Mouse (Mus musculus) heart, adult 2 months (tissue): ENCODE measurements around the gene Aanat. TPM values are rescaled to one million over a fixed set of nuclear protein-coding genes. Genes with fewer than 3 reads are reported as not detected.

Source experiments
- DNase-seq, 2 experiments: peaks; one replicate each; pipeline ENCODE4 v3.0.0; 2021
- H3K27ac ChIP-seq: fragments of 200-600 bp; 2 replicates; pipeline ENCODE4 v1.8.1; 2022
- H3K27me3 ChIP-seq: fragments of 200-500 bp; 2 replicates; pipeline ENCODE4 v1.6.1; 2012; ENCODE audit warnings: mild to moderate bottlenecking, low read length, inconsistent platforms, mixed read lengths; ENCODE audit not compliant: control insufficient read depth, insufficient read depth
- H3K36me3 ChIP-seq: fragments of 200-500 bp; 2 replicates; pipeline ENCODE4 v1.6.1; 2012; ENCODE audit warnings: low read length, inconsistent platforms; ENCODE audit not compliant: control insufficient read depth, insufficient read depth
- H3K4me1 ChIP-seq: fragments of 200-500 bp; 2 replicates; pipeline ENCODE4 v1.6.1; 2011; ENCODE audit warnings: low read length; ENCODE audit not compliant: control insufficient read depth, insufficient read depth
- H3K4me3 ChIP-seq: fragments of 200-600 bp; 2 replicates; pipeline ENCODE4 v1.8.1; 2022
- H3K79me2 ChIP-seq: fragments of 200-500 bp; replicated peaks from 2 replicates; pipeline ENCODE4 v1.6.1; 2012; ENCODE audit warnings: mild to moderate bottlenecking, inconsistent platforms, low read length, moderate library complexity, mixed read lengths; ENCODE audit not compliant: control insufficient read depth, insufficient read depth
- H3K9ac ChIP-seq: fragments of 200-500 bp; 2 replicates; pipeline ENCODE4 v1.6.1; 2012; ENCODE audit warnings: low read depth, mild to moderate bottlenecking, control low read depth, inconsistent platforms, low read length, mixed read lengths
- CTCF ChIP-seq: fragments of 200-600 bp; IDR thresholded peaks from 2 replicates; pipeline ENCODE4 v1.8.1; 2022; ENCODE audit warnings: antibody characterized with exemption, mild to moderate bottlenecking, moderate library complexity
- EP300 ChIP-seq: fragments of 200-500 bp; IDR thresholded peaks from 2 replicates; pipeline ENCODE4 v1.6.1; 2011; ENCODE audit warnings: low read depth, low read length, control low read depth; ENCODE audit not compliant: insufficient read depth
- POLR2A ChIP-seq: fragments of 200-500 bp; IDR thresholded peaks from 2 replicates; pipeline ENCODE4 v1.6.1; 2011; ENCODE audit warnings: mild to moderate bottlenecking, low read depth, low read length, control low read depth; ENCODE audit not compliant: insufficient read depth
- WGBS: fragments of 180-500 bp; shearing (Covaris S2); methylation state at CpG from one replicate; pipeline ENCODE4 v1.1.7; 2018; 5-methylcytosine and 5-hydroxymethylcytosine counted together
- intact Hi-C: fragments of 180-260 bp; cut with DNase I; formaldehyde crosslinking; loops from one replicate; pipeline ENCODE4 v1.15.1; 2025
- polyA plus RNA-seq: library from polyadenylated mRNA; depleted of rRNA; stranded (reverse); fragments of >200 nt; gene quantifications from 2 replicates; pipeline ENCODE4 v1.2.3, GENCODE M21; 2012
- total RNA-seq, 2 experiments: library from RNA; stranded (reverse); gene quantifications; 2 replicates each; pipeline ENCODE4 v1.2.3; 2021

Aanat gene
- total and polyA plus RNA-seq, 3 experiments = not detected

- H3K27me3 ChIP-seq = no peaks in the 10 kb centered on the region
- WGBS = 15% methylated on average over 12 of the region's 12 CpGs
- intact Hi-C loops = loop anchor here (1.0 to 2.0 kb wide), 2 partner anchors 32 to 75 kb away; partner anchors contain the start of gene Aanat
- peak; percentile 36 to 42 for DNase-seq
- peak; percentile 89 for TF ChIP-seq CTCF
- TF ChIP-seq POLR2A = no peak
- no peak overlapping the region for H3K4me3 ChIP-seq
- H3K4me1 ChIP-seq = peaks cover 25% of the 10 kb centered on the region
- H3K9ac ChIP-seq = no peak overlapping the region
- no peaks in the 10 kb centered on the region for H3K36me3 ChIP-seq
- H3K27ac ChIP-seq = no peak overlapping the region
- no peaks in the 10 kb centered on the region; the same call in none of the 2 replicates for H3K79me2 ChIP-seq
These were observed 31.9 kb upstream of the Aanat start for GRCm38 (mm10) chr11:116554171-116554878.

DNA sequence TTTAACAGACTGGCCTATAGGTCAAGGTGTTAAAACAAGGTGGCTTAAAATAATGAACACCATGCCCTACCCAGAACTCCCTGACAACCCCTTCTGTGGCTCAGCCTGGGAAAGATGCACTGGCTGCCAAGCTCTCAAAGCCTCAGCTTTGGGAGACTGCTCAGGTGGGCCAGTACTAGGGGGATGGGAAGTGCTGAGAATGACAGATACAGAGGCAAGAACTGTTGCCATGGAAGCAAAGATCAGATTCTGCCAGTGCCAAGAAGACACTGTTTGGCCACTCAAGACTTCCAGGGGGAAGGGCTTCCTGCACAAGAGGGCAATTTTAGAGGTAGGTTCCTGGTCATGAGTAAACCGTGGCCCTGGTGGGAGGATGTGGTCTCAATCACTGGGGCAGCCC, 30.7 kb upstream of the Aanat start:
- no peak overlapping the region for H3K27ac ChIP-seq
- H3K27me3 ChIP-seq = no peaks in the 10 kb centered on the region
- DNase-seq = no peak
- no peaks in the 10 kb centered on the region; the same call in none of the 2 replicates for H3K79me2 ChIP-seq
- no peak overlapping the region for H3K4me3 ChIP-seq
- peaks cover 21% of the 10 kb centered on the region for H3K4me1 ChIP-seq
- TF ChIP-seq POLR2A = no peak
- no peak for TF ChIP-seq EP300
- no peak for TF ChIP-seq CTCF
- intact Hi-C loops = loop anchor here (2.0 kb wide), 1 partner anchor 31 kb away; the partner anchor contains the start of gene Aanat
- no peaks in the 10 kb centered on the region for H3K36me3 ChIP-seq
- 41% methylated on average over 1 of the region's 1 CpGs for WGBS
- no peak overlapping the region for H3K9ac ChIP-seq

DNA sequence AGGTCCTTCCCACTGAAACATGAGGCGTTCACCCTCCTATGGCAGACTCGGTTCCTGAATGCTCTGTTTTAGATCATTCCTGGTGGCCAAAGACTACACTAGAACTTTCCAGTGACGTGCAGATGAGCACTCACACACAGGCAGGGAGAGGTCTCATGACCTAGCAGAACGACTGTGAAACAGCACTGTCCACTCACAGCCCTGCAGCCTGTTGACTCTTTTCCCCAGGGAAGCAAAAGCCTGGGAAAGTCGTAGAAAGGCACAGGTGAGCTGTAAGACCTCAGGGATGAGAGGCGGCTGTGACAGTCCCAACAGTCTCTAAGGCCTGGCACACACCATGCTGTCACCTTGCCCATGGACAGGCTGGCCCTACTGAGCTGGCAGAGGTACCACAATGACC, 29.9 kb upstream of the Aanat start:
- H3K4me1 ChIP-seq = peaks cover 15% of the 10 kb centered on the region
- H3K36me3 ChIP-seq = no peaks in the 10 kb centered on the region
- TF ChIP-seq CTCF = no peak
- no peak for TF ChIP-seq EP300
- no peak for TF ChIP-seq POLR2A
- no peak overlapping the region for H3K4me3 ChIP-seq
- DNase-seq = no peak
- WGBS = 39% methylated on average over 6 of the region's 6 CpGs
- intact Hi-C loops = loop anchor here (2.0 kb wide), 1 partner anchor 14 kb away; no protein-coding TSS in a partner anchor
- no peak overlapping the region for H3K9ac ChIP-seq
- peak overlapping the region; percentile 17; the same call in 1 of the 2 replicates for H3K27ac ChIP-seq
- H3K27me3 ChIP-seq = no peaks in the 10 kb centered on the region
- no peaks in the 10 kb centered on the region for H3K79me2 ChIP-seq

DNA sequence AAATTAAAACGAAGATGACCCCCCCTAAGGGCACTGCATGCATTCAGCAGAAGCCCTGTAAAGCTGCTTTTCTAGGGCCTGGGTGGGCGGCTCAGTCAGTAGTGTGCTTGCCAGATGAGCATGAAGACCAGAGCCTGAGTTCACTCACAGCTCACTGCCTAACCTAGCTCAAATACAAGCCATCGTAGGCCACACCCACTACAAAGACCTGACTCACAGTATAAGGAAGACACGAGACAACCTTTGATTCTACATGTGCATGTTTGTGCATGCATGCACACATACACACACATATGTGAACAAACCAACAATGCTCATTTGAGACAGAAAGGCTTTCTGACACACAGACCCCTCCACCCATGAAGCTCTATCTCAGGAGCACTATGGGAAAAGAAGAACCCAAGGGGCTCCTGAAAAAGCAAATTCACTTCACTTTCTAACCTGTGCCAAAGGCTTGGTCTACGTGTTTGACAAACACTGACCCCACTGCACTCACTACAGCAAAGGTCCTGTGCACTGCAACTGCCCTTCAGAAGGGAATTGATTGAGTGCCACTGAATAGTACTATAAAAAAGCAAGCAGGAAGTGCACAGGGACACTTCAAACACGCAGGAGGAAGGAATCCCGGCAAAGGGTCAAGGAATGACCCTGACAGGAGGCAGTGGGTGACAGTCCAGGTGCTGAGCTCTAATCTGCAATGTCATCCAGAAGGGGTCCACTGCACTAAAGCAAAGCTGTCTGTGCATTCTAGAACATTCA, 20.8 kb upstream of the Aanat start:
- 59% methylated on average over 7 of the region's 7 CpGs for WGBS
- no peak overlapping the region for H3K27ac ChIP-seq
- DNase-seq = no peak

DNA sequence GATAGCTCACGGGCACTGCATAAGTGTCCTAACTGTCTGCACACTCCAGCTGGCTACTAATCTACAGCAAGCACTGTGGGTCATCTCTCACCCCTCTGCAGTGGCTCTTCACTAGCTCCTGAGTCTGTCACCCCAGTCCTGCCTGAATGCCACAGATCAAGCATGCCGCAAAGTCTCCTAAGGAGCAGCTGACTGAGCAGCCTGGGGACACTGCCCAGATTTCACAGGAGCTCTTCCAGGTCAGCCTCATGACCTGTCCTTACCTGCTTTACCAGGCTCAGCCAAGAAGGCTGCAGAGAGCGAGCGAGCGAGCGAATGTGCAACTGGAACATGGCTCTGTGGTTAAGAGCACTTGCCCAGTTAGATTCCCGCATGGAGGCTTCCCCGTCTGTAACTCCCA, 18.7 kb upstream of the Aanat start:
- no peak for TF ChIP-seq CTCF
- TF ChIP-seq POLR2A = no peak
- no peaks in the 10 kb centered on the region for H3K36me3 ChIP-seq
- intact Hi-C loops = no loop called here
- WGBS = 61% methylated on average over 8 of the region's 8 CpGs
- no peak overlapping the region for H3K27ac ChIP-seq
- H3K4me3 ChIP-seq = no peak overlapping the region
- no peak overlapping the region for H3K9ac ChIP-seq
- H3K79me2 ChIP-seq = no peaks in the 10 kb centered on the region; the same call in 1 of the 2 replicates
- no peaks in the 10 kb centered on the region for H3K27me3 ChIP-seq
- H3K4me1 ChIP-seq = peaks cover 10% of the 10 kb centered on the region
- peak in 1 of 2 experiments; percentile 20 for DNase-seq

More for the DNA sequence above, 20.8 kb upstream of the Aanat start:
- no peak overlapping the region for H3K9ac ChIP-seq
- no peaks in the 10 kb centered on the region for H3K36me3 ChIP-seq
- no peak for TF ChIP-seq CTCF
- TF ChIP-seq POLR2A = no peak
- no peak for TF ChIP-seq EP300
- H3K79me2 ChIP-seq = no peaks in the 10 kb centered on the region
- H3K4me1 ChIP-seq = peaks cover 1% of the 10 kb centered on the region; the same call in 1 of the 2 replicates
- H3K27me3 ChIP-seq = no peaks in the 10 kb centered on the region
- no peak overlapping the region for H3K4me3 ChIP-seq
- intact Hi-C loops = no loop called here

DNA sequence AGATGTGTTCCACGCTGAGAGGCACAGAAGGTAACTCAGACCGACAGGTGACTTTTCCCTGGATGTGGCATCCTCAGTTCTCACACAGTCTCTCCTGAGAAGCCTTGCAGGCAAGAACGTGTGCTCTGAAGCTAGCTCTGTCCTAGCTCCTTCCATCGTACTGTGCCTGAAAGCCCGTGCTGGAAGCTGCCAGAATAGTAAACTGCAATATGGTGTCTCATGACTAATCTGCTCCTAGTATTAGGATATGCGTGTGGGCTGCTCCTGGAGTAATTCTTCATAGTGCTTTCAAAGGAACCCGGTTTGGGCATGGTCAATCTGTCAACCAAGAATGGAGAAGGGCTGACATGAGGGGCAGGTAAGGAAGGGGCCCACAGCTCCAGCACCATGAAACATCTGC, 15.4 kb upstream of the Aanat start:
- H3K36me3 ChIP-seq = no peaks in the 10 kb centered on the region; the same call in 1 of the 2 replicates
- peaks cover 2% of the 10 kb centered on the region for H3K79me2 ChIP-seq
- intact Hi-C loops = loop anchor here (2.0 kb wide), 1 partner anchor 14 kb away; no protein-coding TSS in a partner anchor
- no peak for TF ChIP-seq CTCF
- TF ChIP-seq EP300 = no peak
- no peak for TF ChIP-seq POLR2A
- H3K4me3 ChIP-seq = no peak overlapping the region
- H3K27ac ChIP-seq = no peak overlapping the region
- no peak for DNase-seq
- H3K4me1 ChIP-seq = peaks cover 30% of the 10 kb centered on the region
- H3K27me3 ChIP-seq = no peaks in the 10 kb centered on the region
- 89% methylated on average over 7 of the region's 7 CpGs for WGBS
- no peak overlapping the region for H3K9ac ChIP-seq
